Mouse (Mus musculus) kidney, embryonic 14.5 days (tissue): ENCODE results near the gene Lenep. TPM values are rescaled to one million over a fixed set of nuclear protein-coding genes. Genes with fewer than 3 reads are reported as not detected.

Experiments used
- ATAC-seq: fragments of 200-750 bp; cut with Nextera tagmentation; 2 replicates; pipeline ENCODE4 v1.8.0; 2017; ENCODE audit warnings: moderate number of reproducible peaks, mild to moderate bottlenecking, moderate TSS enrichment, moderate library complexity; ENCODE audit not compliant: low FRiP score, low TSS enrichment
- H3K27ac ChIP-seq: fragments of 300-500 bp; sonication (generic); 2 replicates; pipeline ENCODE4 v1.5.1; 2014; ENCODE audit warnings: low read depth, mild to moderate bottlenecking, low read length, moderate library complexity, mixed read lengths
- H3K27me3 ChIP-seq: fragments of 300-500 bp; sonication (generic); 2 replicates; pipeline ENCODE4 v1.6.1; 2014; ENCODE audit warnings: mild to moderate bottlenecking, low read length; ENCODE audit not compliant: control insufficient read depth, insufficient read depth
- H3K36me3 ChIP-seq: fragments of 300-500 bp; sonication (generic); 2 replicates; pipeline ENCODE4 v1.6.1; 2014; ENCODE audit warnings: low read length, mixed read lengths; ENCODE audit not compliant: control insufficient read depth, insufficient read depth
- H3K4me1 ChIP-seq: fragments of 300-500 bp; sonication (generic); 2 replicates; pipeline ENCODE4 v1.6.1; 2014; ENCODE audit warnings: low read length, mixed read lengths; ENCODE audit not compliant: control insufficient read depth, insufficient read depth
- H3K4me2 ChIP-seq: fragments of 300-500 bp; sonication (generic); replicated peaks from 2 replicates; pipeline ENCODE4 v1.6.1; 2014; ENCODE audit warnings: low read depth, mild to moderate bottlenecking, low read length
- H3K4me3 ChIP-seq: fragments of 300-500 bp; sonication (generic); 2 replicates; pipeline ENCODE4 v1.5.1; 2014; ENCODE audit warnings: mild to moderate bottlenecking, low read length
- H3K9ac ChIP-seq: fragments of 300-500 bp; sonication (generic); 2 replicates; pipeline ENCODE4 v1.6.1; 2014; ENCODE audit warnings: low read depth, mild to moderate bottlenecking, low read length, moderate library complexity
- H3K9me3 ChIP-seq: fragments of 300-500 bp; sonication (generic); 2 replicates; pipeline ENCODE4 v1.6.1; 2016; ENCODE audit warnings: low read length; ENCODE audit not compliant: control insufficient read depth
- WGBS: fragments of 180-500 bp; shearing (Covaris S2); extraction: QIAGEN DNeasy Blood & Tissue Kit; methylation state at CpG from one replicate; pipeline ENCODE4 v1.1.7; 2014; 5-methylcytosine and 5-hydroxymethylcytosine counted together
- polyA plus RNA-seq: library from polyadenylated mRNA; unstranded; fragments of >200 nt; fragmentation: Nextera tagmentation; extraction: Ambion mirVana; gene quantifications from 2 replicates; pipeline ENCODE4 v1.2.1, GENCODE M21; 2014

The Lenep gene
- polyA plus RNA-seq, 1 experiment from 2014 or later: not detected

DNA sequence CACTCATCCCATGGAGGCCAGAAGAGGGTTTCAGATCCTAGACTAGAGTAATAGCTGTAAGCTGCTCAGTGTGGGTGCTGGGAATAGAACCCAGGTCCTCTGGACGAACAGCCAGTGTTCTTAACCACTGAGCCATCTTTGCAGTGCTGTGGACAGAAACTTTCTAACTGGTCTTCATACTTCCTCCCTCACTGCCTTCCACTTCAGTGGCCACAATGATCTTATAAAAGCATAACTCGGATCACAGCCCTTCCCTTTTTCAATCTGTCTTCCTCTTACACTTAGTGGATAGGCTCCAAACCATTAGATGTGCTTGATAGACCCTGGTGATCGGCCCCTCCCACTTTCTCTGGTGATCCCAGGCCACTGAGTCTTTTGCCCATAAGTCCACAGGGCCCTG, 42.4 kb downstream of the Lenep start:
- Histone ChIP-seq H3K4me1 (peaks cover 5% of the 10 kb centered on the region; the same call in 1 of the 2 replicates), H3K9me3 (no peaks in the 10 kb centered on the region), H3K36me3 (no peaks in the 10 kb centered on the region), H3K9ac (no peak overlapping the region), H3K27me3 (no peaks in the 10 kb centered on the region), H3K4me2 (no peak overlapping the region), H3K4me3 (no peak overlapping the region), H3K27ac (no peak overlapping the region)
- 69% methylated on average over 3 of the region's 3 CpGs for WGBS
- no peak for ATAC-seq

DNA sequence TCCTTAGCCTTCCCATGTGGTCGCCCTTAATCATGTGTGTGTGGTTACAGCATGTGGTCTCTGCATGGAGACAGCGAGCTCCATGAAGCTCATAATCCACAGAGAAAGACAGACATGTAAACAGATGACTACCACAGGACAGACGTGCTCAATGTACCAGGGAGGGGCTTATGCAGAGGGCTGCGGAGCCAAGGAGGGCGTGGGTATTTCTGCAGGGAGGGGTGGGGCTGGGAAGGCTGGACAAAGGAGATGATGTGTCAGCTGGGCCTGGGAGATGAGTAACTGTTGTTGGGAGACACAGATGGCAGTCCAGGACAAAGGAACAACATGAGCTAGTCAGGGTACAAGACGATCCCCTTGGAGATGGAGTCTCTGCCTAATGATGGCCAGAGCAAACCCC, 43.0 kb downstream of the Lenep start:
- no peak overlapping the region for H3K9ac ChIP-seq
- no peaks in the 10 kb centered on the region for H3K27me3 ChIP-seq
- no peak for ATAC-seq
- H3K9me3 ChIP-seq: no peaks in the 10 kb centered on the region
- H3K36me3 ChIP-seq: no peaks in the 10 kb centered on the region
- 76% methylated on average over 6 of the region's 6 CpGs for WGBS
- H3K4me1 ChIP-seq: peaks cover 9% of the 10 kb centered on the region; the same call in 1 of the 2 replicates
- H3K4me3 ChIP-seq: no peak overlapping the region
- H3K4me2 ChIP-seq: no peak overlapping the region
- H3K27ac ChIP-seq: no peak overlapping the region

DNA sequence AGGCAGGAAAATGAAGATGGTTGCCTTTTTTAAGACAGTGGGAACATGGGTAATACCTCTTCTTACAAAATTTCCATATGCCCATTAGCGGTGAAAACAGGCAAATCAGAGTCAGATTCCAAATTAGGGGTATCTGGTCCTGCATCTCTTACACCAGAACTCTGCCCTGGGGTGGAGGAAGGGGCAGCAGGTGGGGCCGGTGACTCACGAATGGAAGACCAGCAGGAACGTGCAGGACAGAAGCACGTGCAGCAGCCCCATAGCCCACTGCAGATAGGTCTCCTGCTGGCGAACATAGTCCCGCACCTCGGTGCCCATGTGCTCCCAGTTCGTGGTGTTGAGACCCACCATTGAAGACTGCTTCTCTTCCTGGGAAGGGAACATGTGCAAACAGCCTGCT, 46.6 kb downstream of the Lenep start:
- Histone ChIP-seq H3K27me3 (no peaks in the 10 kb centered on the region), H3K4me2 (no peak overlapping the region), H3K9me3 (no peaks in the 10 kb centered on the region), H3K27ac (no peak overlapping the region), H3K4me1 (peaks cover 9% of the 10 kb centered on the region; the same call in 1 of the 2 replicates), H3K4me3 (no peak overlapping the region), H3K9ac (no peak overlapping the region), H3K36me3 (no peaks in the 10 kb centered on the region)
- 68% methylated on average over 9 of the region's 9 CpGs for WGBS
- ATAC-seq: no peak

DNA sequence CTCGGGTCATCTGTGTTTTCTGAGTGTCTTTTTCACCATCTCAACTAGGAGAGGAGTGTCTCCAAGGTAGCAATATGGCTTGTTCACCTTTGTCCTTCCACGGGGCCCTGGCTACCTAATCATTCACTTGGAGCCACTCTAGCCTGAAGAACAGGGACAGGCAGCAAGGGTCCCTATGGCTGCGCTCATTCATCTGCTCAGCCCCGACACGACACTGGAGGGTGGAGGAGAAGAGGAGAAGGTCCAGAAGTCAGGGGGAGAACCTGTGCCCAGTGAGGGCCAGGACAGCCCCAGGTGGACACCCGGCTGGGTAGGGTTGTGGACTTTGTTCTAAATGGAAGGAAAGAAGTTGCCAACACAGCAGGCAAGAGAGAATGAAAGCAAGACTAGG, 47.1 kb downstream of the Lenep start:
- H3K4me1 ChIP-seq: peaks cover 10% of the 10 kb centered on the region; the same call in 1 of the 2 replicates
- no peak for ATAC-seq
- WGBS: 61% methylated on average over 6 of the region's 6 CpGs
- H3K9me3 ChIP-seq: no peaks in the 10 kb centered on the region
- no peak overlapping the region for H3K4me2 ChIP-seq
- no peak overlapping the region for H3K9ac ChIP-seq
- H3K4me3 ChIP-seq: no peak overlapping the region
- no peaks in the 10 kb centered on the region for H3K36me3 ChIP-seq
- no peak overlapping the region for H3K27ac ChIP-seq
- no peaks in the 10 kb centered on the region for H3K27me3 ChIP-seq

GRCm38 (mm10) chr3:89354816-89355511, 47.6 kb downstream of the Lenep start:
- no peak overlapping the region for H3K4me2 ChIP-seq
- H3K36me3 ChIP-seq: no peaks in the 10 kb centered on the region
- no peak overlapping the region for H3K4me3 ChIP-seq
- H3K9ac ChIP-seq: no peak overlapping the region
- peak; percentile 17; the same call in 1 of the 2 replicates for ATAC-seq
- whole genome bisulfite sequencing: 19% methylated on average over 5 of the region's 5 CpGs
- H3K4me1 ChIP-seq: peaks cover 14% of the 10 kb centered on the region; the same call in 1 of the 2 replicates
- H3K27ac ChIP-seq: no peak overlapping the region
- no peaks in the 10 kb centered on the region for H3K27me3 ChIP-seq
- H3K9me3 ChIP-seq: no peaks in the 10 kb centered on the region

GRCm38 (mm10) chr3:89351271-89351670, 51.3 kb downstream of the Lenep start:
- Histone ChIP-seq H3K27ac (no peak overlapping the region), H3K9me3 (no peaks in the 10 kb centered on the region), H3K4me1 (peaks cover 23% of the 10 kb centered on the region; the same call in 1 of the 2 replicates), H3K27me3 (no peaks in the 10 kb centered on the region), H3K9ac (no peak overlapping the region), H3K4me3 (no peak overlapping the region), H3K36me3 (peaks cover 6% of the 10 kb centered on the region; the same call in 1 of the 2 replicates), H3K4me2 (no peak overlapping the region)
- no peak for ATAC-seq
- 40% methylated on average over 5 of the region's 5 CpGs for WGBS

Other genes starting within 250 kb of the Lenep start
- 0.49 and 0.73 TPM in 2 replicates for gene Hcn3, start 242.6 kb downstream of the Lenep start, polyA plus RNA-seq
- gene Clk2, start 238.0 kb downstream of the Lenep start, polyA plus RNA-seq: 33.8 and 35.1 TPM in 2 replicates
- gene Scamp3, start 225.3 kb downstream of the Lenep start, polyA plus RNA-seq: 84.6 and 107 TPM in 2 replicates
- 34.5 and 49.3 TPM in 2 replicates for gene Fam189b, start 219.7 kb downstream of the Lenep start, polyA plus RNA-seq
- 32.0 and 37.4 TPM in 2 replicates for gene Gba, start 199.9 kb downstream of the Lenep start, polyA plus RNA-seq
- gene Thbs3, start 187.6 kb downstream of the Lenep start, polyA plus RNA-seq: 12.5 and 13.2 TPM in 2 replicates
- gene Mtx1, start 175.7 kb downstream of the Lenep start, polyA plus RNA-seq: 217 and 259 TPM in 2 replicates
- gene Muc1, start 173.7 kb downstream of the Lenep start, polyA plus RNA-seq: 8.0 and 13.6 TPM in 2 replicates
- gene Krtcap2, start 156.8 kb downstream of the Lenep start, polyA plus RNA-seq: 321 and 407 TPM in 2 replicates
- gene Trim46, start 156.5 kb downstream of the Lenep start, polyA plus RNA-seq: 2.8 and 3.6 TPM in 2 replicates
- gene Dpm3, start 143.4 kb downstream of the Lenep start, polyA plus RNA-seq: 134 and 200 TPM in 2 replicates
- gene Slc50a1, start 132.2 kb downstream of the Lenep start, polyA plus RNA-seq: 55.1 and 64.1 TPM in 2 replicates
- gene Efna1, start 121.7 kb downstream of the Lenep start, polyA plus RNA-seq: 45.4 and 58.8 TPM in 2 replicates
- gene Efna3, start 79.8 kb downstream of the Lenep start, polyA plus RNA-seq: 9.7 and 10.1 TPM in 2 replicates
- gene Efna4, start 64.8 kb downstream of the Lenep start, polyA plus RNA-seq: 30.1 and 36.6 TPM in 2 replicates
- gene Adam15, start 52.8 kb downstream of the Lenep start, polyA plus RNA-seq: 35.9 and 47.1 TPM in 2 replicates
- 0.18 and 0.30 TPM in 2 replicates for gene Dcst2, start 40.8 kb downstream of the Lenep start, polyA plus RNA-seq
- gene Dcst1, start 37.5 kb downstream of the Lenep start, polyA plus RNA-seq: 0.63 and 1.5 TPM in 2 replicates
- gene Zbtb7b, start 8.0 kb downstream of the Lenep start, polyA plus RNA-seq: 1.8 and 2.2 TPM in 2 replicates
- gene Flad1, start 9.1 kb upstream of the Lenep start, polyA plus RNA-seq: 19.6 and 24.9 TPM in 2 replicates
- gene Cks1b, start 15.6 kb upstream of the Lenep start, polyA plus RNA-seq: 632 and 773 TPM in 2 replicates
- gene Shc1, start 15.7 kb upstream of the Lenep start, polyA plus RNA-seq: 42.8 and 64.0 TPM in 2 replicates
- 45.7 and 53.0 TPM in 2 replicates for gene Pygo2, start 27.4 kb upstream of the Lenep start, polyA plus RNA-seq
- 15.5 and 19.4 TPM in 2 replicates for gene Pbxip1, start 33.9 kb upstream of the Lenep start, polyA plus RNA-seq
- 53.8 and 60.4 TPM in 2 replicates for gene Pmvk, start 51.7 kb upstream of the Lenep start, polyA plus RNA-seq
- 1.4 and 2.1 TPM in 2 replicates for gene Kcnn3, start 117.4 kb upstream of the Lenep start, polyA plus RNA-seq